Mouse (Mus musculus): ENCODE measurements at regions not wholly inside any gene's neighbourhood (a gene's known extent, or its start where the extent isn't known, plus 50 kb on each side); places are given as distances from the start of the nearest gene placed in this dataset.

- DNase-seq (ENCODE audit: low spot score in 2 of 2): no peak
Observed at GRCm38 (mm10) chr9:74342176-74342575, 232.0 kb downstream of the Wdr72 start.

- DNase-seq (ENCODE audit: low spot score in 2 of 2): no peak
Observed at GRCm38 (mm10) chr9:74345027-74345426, 234.9 kb downstream of the Wdr72 start.

GRCm38 (mm10) chr9:74348776-74349175 is 238.6 kb downstream of the Wdr72 start:
- DNase-seq (ENCODE audit: low spot score in 2 of 2): no peak

GRCm38 (mm10) chr9:74365930-74366438 is 255.8 kb downstream of the Wdr72 start:
- no peak for DNase-seq (ENCODE audit: low spot score in 2 of 2)

- no peak for DNase-seq (ENCODE audit: low spot score in 2 of 2)
Observed at GRCm38 (mm10) chr9:74376191-74376590, 266.0 kb downstream of the Wdr72 start.

- no peak for DNase-seq (ENCODE audit: low spot score in 2 of 2)
Observed at GRCm38 (mm10) chr9:74377204-74377603, 267.0 kb downstream of the Wdr72 start.

- DNase-seq (ENCODE audit: low spot score in 2 of 2): no peak
Observed at GRCm38 (mm10) chr9:74384206-74384896, 274.2 kb downstream of the Wdr72 start.

GRCm38 (mm10) chr9:74425594-74425993 is 315.4 kb downstream of the Wdr72 start:
- no peak for DNase-seq (ENCODE audit: low spot score in 2 of 2)

- DNase-seq (ENCODE audit: low spot score in 2 of 2): no peak
Observed at GRCm38 (mm10) chr9:74449981-74450380, 339.8 kb downstream of the Wdr72 start.

- DNase-seq (ENCODE audit: low spot score in 2 of 2): no peak
Observed at GRCm38 (mm10) chr9:74461084-74461483, 350.9 kb downstream of the Wdr72 start.

- no peak for DNase-seq (ENCODE audit: low spot score in 2 of 2)
Observed at GRCm38 (mm10) chr9:74476830-74477229, 366.7 kb downstream of the Wdr72 start.

GRCm38 (mm10) chr9:74479273-74479672 is 369.1 kb downstream of the Wdr72 start:
- no peak for DNase-seq (ENCODE audit: low spot score in 2 of 2)

GRCm38 (mm10) chr9:74513887-74514286 is 347.8 kb upstream of the Onecut1 start:
- DNase-seq (ENCODE audit: low spot score in 2 of 2): no peak

- DNase-seq (ENCODE audit: low spot score in 2 of 2): no peak
Observed at GRCm38 (mm10) chr9:74528550-74528949, 333.2 kb upstream of the Onecut1 start.

GRCm38 (mm10) chr9:74530317-74530716 is 331.4 kb upstream of the Onecut1 start:
- peak in 1 of 2 experiments; percentile 19 for DNase-seq (ENCODE audit: low spot score in 2 of 2)

- DNase-seq (ENCODE audit: low spot score in 2 of 2): no peak
Observed at GRCm38 (mm10) chr9:74530748-74531147, 331.0 kb upstream of the Onecut1 start.

- no peak for DNase-seq (ENCODE audit: low spot score in 2 of 2)
Observed at GRCm38 (mm10) chr9:74531986-74532385, 329.7 kb upstream of the Onecut1 start.

GRCm38 (mm10) chr9:74534976-74535375 is 326.7 kb upstream of the Onecut1 start:
- DNase-seq (ENCODE audit: low spot score in 2 of 2): no peak

GRCm38 (mm10) chr9:74556116-74556515 is 305.6 kb upstream of the Onecut1 start:
- no peak for DNase-seq (ENCODE audit: low spot score in 2 of 2)

- DNase-seq (ENCODE audit: low spot score in 2 of 2): no peak
Observed at GRCm38 (mm10) chr9:74592757-74593156, 269.0 kb upstream of the Onecut1 start.

- DNase-seq (ENCODE audit: low spot score in 2 of 2): no peak
Observed at GRCm38 (mm10) chr9:74593970-74594369, 267.8 kb upstream of the Onecut1 start.

GRCm38 (mm10) chr9:74604415-74604814 is 257.3 kb upstream of the Onecut1 start:
- DNase-seq (ENCODE audit: low spot score in 2 of 2): no peak

- no peak for DNase-seq (ENCODE audit: low spot score in 2 of 2)
Observed at GRCm38 (mm10) chr9:74621957-74622356, 239.8 kb upstream of the Onecut1 start.

- DNase-seq (ENCODE audit: low spot score in 2 of 2): no peak
Observed at GRCm38 (mm10) chr9:74645394-74645793, 216.3 kb upstream of the Onecut1 start.

All from spleen, postnatal 10 days (tissue).